Mouse (Mus musculus): ENCODE measurements around the gene Arnt2. TPM values are rescaled to one million over a fixed set of nuclear protein-coding genes. Genes with fewer than 3 reads are reported as not detected.

Gene Arnt2
- polyA plus RNA-seq, 1 experiment from 2014 or later: 30.1 TPM

GRCm38 (mm10) chr7:84333996-84334395 lies 76.0 kb downstream of the Arnt2 start:
- Histone ChIP-seq H3K9me3 (no peaks in the 10 kb centered on the region), H3K4me3 (no peak overlapping the region), H3K4me1 (replicated peaks) (peaks cover 3% of the 10 kb centered on the region; the same call in 1 of the 2 replicates), H3K36me3 (peaks cover 34% of the 10 kb centered on the region), H3K27me3 (ENCODE audit: insufficient read depth, poor library complexity, severe bottlenecking) (no peaks in the 10 kb centered on the region), H3K27ac (no peak overlapping the region)
- DNase-seq (ENCODE audit: low spot score): no peak
- 90% methylated on average over 3 of the region's 3 CpGs for WGBS

- peaks cover 6% of the 10 kb centered on the region; the same call in 1 of the 2 replicates for H3K4me1 ChIP-seq (replicated peaks)
- 77% methylated on average over 11 of the region's 11 CpGs for WGBS
- no peaks in the 10 kb centered on the region for H3K27me3 ChIP-seq (ENCODE audit: insufficient read depth, poor library complexity, severe bottlenecking)
- H3K27ac ChIP-seq: no peak overlapping the region
- H3K36me3 ChIP-seq: peaks cover 43% of the 10 kb centered on the region
- no peaks in the 10 kb centered on the region for H3K9me3 ChIP-seq
- no peak overlapping the region for H3K4me3 ChIP-seq
- DNase-seq (ENCODE audit: low spot score): no peak
These were observed 77.4 kb downstream of the Arnt2 start for GRCm38 (mm10) chr7:84332295-84333168.

- H3K27me3 ChIP-seq (ENCODE audit: insufficient read depth, poor library complexity, severe bottlenecking): no peaks in the 10 kb centered on the region
- no peak for DNase-seq (ENCODE audit: low spot score)
- peaks cover 63% of the 10 kb centered on the region for H3K36me3 ChIP-seq
- 63% methylated on average over 1 of the region's 1 CpGs for WGBS
- H3K4me1 ChIP-seq (replicated peaks): peaks cover 6% of the 10 kb centered on the region; the same call in 1 of the 2 replicates
- H3K27ac ChIP-seq: no peak overlapping the region
- no peak overlapping the region for H3K4me3 ChIP-seq
- H3K9me3 ChIP-seq: no peaks in the 10 kb centered on the region
These were observed 80.8 kb downstream of the Arnt2 start for GRCm38 (mm10) chr7:84329174-84329583.

- H3K36me3 ChIP-seq: peaks cover 63% of the 10 kb centered on the region
- no peak for DNase-seq (ENCODE audit: low spot score)
- no peak overlapping the region for H3K27ac ChIP-seq
- 68% methylated on average over 1 of the region's 1 CpGs for WGBS
- H3K9me3 ChIP-seq: no peaks in the 10 kb centered on the region
- no peaks in the 10 kb centered on the region for H3K27me3 ChIP-seq (ENCODE audit: insufficient read depth, poor library complexity, severe bottlenecking)
- no peak overlapping the region for H3K4me3 ChIP-seq
- peaks cover 6% of the 10 kb centered on the region; the same call in 1 of the 2 replicates for H3K4me1 ChIP-seq (replicated peaks)
These were observed 81.2 kb downstream of the Arnt2 start for GRCm38 (mm10) chr7:84328770-84329169.

DNA sequence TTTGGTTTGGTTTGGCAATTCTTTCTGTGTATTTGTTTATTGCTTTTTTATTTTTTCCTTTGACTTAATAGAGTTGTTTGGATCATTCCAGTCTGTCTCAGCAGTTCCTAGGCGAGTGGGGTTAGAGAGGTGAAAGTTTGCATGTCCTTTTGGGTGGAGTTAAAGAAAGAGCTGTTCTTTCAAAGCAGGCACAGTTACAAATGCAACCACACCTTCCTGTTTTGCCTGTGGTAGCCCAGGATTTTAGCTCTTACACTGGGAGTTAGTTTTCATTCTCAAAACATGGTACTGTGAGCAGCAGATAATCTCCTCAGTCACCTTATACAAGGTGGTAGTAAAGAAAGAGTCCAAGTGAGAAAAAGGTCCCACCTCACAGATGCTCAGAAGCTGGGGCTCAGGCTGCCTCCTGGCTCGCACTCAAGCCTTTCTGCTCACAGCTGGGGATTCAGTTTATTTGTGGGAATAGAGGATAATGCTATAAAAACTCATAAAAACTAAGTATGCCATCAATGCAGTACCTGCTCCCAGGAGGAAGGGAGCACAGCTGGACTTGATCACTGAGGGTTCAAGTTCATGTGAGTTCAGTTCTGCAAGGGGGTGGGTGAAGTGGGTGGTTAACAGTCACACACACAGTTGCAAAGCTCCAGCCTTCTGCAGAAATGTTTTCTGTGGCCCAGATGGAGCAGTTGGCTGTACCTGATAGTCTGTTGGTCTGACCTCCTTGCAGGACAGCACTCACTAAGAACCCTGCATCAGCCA lies 84.2 kb downstream of the Arnt2 start:
- Histone ChIP-seq H3K27ac (no peak overlapping the region), H3K4me3 (no peak overlapping the region), H3K36me3 (peaks cover 47% of the 10 kb centered on the region), H3K9me3 (no peaks in the 10 kb centered on the region), H3K27me3 (ENCODE audit: insufficient read depth, poor library complexity, severe bottlenecking) (no peaks in the 10 kb centered on the region), H3K4me1 (replicated peaks) (peaks cover 6% of the 10 kb centered on the region; the same call in 1 of the 2 replicates)
- no peak for DNase-seq (ENCODE audit: low spot score)
- 82% methylated on average over 2 of the region's 2 CpGs for WGBS

DNA sequence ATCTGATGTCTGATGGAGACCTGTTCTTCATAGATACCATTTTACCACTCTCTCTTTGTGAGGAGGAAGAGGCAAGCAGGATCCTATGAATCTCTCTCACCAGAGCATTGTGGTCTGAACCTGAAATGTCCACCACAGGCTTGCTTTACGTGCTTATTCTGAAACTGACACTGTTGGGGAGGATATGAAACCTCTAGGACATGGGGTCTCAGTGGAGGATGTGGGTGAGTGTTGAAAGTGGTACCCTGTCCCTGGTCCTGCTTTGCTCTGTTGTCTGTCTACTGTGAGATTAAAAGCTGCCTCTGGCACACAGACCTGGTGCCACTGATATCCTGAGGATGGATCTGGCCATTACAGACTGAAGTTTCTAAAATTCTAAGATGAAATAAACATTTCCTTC lies 88.4 kb downstream of the Arnt2 start:
- Histone ChIP-seq H3K4me3 (no peak overlapping the region), H3K4me1 (replicated peaks) (no peaks in the 10 kb centered on the region), H3K9me3 (no peaks in the 10 kb centered on the region), H3K27ac (no peak overlapping the region), H3K36me3 (peaks cover 24% of the 10 kb centered on the region), H3K27me3 (ENCODE audit: insufficient read depth, poor library complexity, severe bottlenecking) (no peaks in the 10 kb centered on the region)
- WGBS: 80% methylated on average over 1 of the region's 1 CpGs
- no peak for DNase-seq (ENCODE audit: low spot score)

- Histone ChIP-seq H3K27me3 (ENCODE audit: insufficient read depth, poor library complexity, severe bottlenecking) (no peaks in the 10 kb centered on the region), H3K27ac (no peak overlapping the region), H3K4me1 (replicated peaks) (no peaks in the 10 kb centered on the region), H3K4me3 (no peak overlapping the region), H3K9me3 (no peaks in the 10 kb centered on the region), H3K36me3 (peaks cover 42% of the 10 kb centered on the region)
- 67% methylated on average over 7 of the region's 7 CpGs for WGBS
- peak; percentile 30 for DNase-seq (ENCODE audit: low spot score)
These were observed 94.5 kb downstream of the Arnt2 start for GRCm38 (mm10) chr7:84315353-84316003.

- Histone ChIP-seq H3K9me3 (no peaks in the 10 kb centered on the region), H3K4me1 (replicated peaks) (no peaks in the 10 kb centered on the region), H3K4me3 (no peak overlapping the region), H3K27me3 (ENCODE audit: insufficient read depth, poor library complexity, severe bottlenecking) (no peaks in the 10 kb centered on the region), H3K27ac (no peak overlapping the region), H3K36me3 (peaks cover 47% of the 10 kb centered on the region)
- DNase-seq (ENCODE audit: low spot score): no peak
- WGBS: 91% methylated on average over 2 of the region's 2 CpGs
These were observed 95.2 kb downstream of the Arnt2 start for GRCm38 (mm10) chr7:84314742-84315141.

DNA sequence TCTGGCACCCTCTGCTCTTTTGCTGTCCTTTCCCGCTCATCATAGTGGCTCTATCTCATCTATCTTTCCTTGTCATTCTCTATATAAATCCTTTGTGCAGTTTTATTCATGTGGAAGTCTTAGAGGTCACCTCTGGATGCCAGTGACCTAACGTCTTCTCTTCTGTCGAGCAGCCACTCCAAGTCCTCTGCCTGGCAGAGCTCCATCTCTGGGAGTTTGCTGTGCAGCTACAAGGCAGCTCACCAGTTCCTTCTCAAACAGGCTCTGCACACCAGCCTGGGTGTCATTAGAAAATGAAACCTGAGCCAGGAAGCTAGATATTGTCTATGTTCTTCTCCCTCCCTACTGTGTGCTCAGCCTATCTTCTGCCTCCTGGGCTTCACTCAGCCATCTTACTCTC lies 98.4 kb downstream of the Arnt2 start:
- 80% methylated on average over 3 of the region's 3 CpGs for WGBS
- Histone ChIP-seq H3K27ac (no peak overlapping the region), H3K4me1 (replicated peaks) (no peaks in the 10 kb centered on the region), H3K4me3 (no peak overlapping the region), H3K27me3 (ENCODE audit: insufficient read depth, poor library complexity, severe bottlenecking) (no peaks in the 10 kb centered on the region), H3K9me3 (no peaks in the 10 kb centered on the region), H3K36me3 (peaks cover 68% of the 10 kb centered on the region)
- DNase-seq (ENCODE audit: low spot score): no peak

- H3K4me3 ChIP-seq: no peak overlapping the region
- no peaks in the 10 kb centered on the region for H3K4me1 ChIP-seq (replicated peaks)
- DNase-seq (ENCODE audit: low spot score): no peak
- 92% methylated on average over 4 of the region's 4 CpGs for WGBS
- H3K36me3 ChIP-seq: peaks cover 69% of the 10 kb centered on the region
- H3K27me3 ChIP-seq (ENCODE audit: insufficient read depth, poor library complexity, severe bottlenecking): no peaks in the 10 kb centered on the region
- no peak overlapping the region for H3K27ac ChIP-seq
- H3K9me3 ChIP-seq: no peaks in the 10 kb centered on the region
These were observed 99.1 kb downstream of the Arnt2 start for GRCm38 (mm10) chr7:84310909-84311311.

- Histone ChIP-seq H3K27ac (no peak overlapping the region), H3K36me3 (peaks cover 74% of the 10 kb centered on the region), H3K27me3 (ENCODE audit: insufficient read depth, poor library complexity, severe bottlenecking) (no peaks in the 10 kb centered on the region), H3K4me3 (no peak overlapping the region), H3K9me3 (no peaks in the 10 kb centered on the region), H3K4me1 (replicated peaks) (no peaks in the 10 kb centered on the region)
- WGBS: 90% methylated on average over 3 of the region's 3 CpGs
- DNase-seq (ENCODE audit: low spot score): no peak
These were observed 102.5 kb downstream of the Arnt2 start for GRCm38 (mm10) chr7:84307329-84307925.

GRCm38 (mm10) chr7:84300261-84300660 lies 109.7 kb downstream of the Arnt2 start:
- Histone ChIP-seq H3K27ac (no peak overlapping the region), H3K4me3 (no peak overlapping the region), H3K36me3 (peaks cover 53% of the 10 kb centered on the region), H3K27me3 (ENCODE audit: insufficient read depth, poor library complexity, severe bottlenecking) (no peaks in the 10 kb centered on the region), H3K9me3 (no peaks in the 10 kb centered on the region), H3K4me1 (replicated peaks) (no peaks in the 10 kb centered on the region)
- no peak for DNase-seq (ENCODE audit: low spot score)
- WGBS: 93% methylated on average over 1 of the region's 1 CpGs

Measured in hindbrain, embryonic 10.5 days (tissue).